Mouse (Mus musculus) inflammation-experienced regulatory T-cells, adult 6 months (primary cell): ENCODE measurements around the gene Gm20835. TPM values are rescaled to one million over a fixed set of nuclear protein-coding genes. Genes with fewer than 3 reads are reported as not detected.
"Not testable (repeated sequence)": the region's sequence is repeated elsewhere in the genome, so short reads cannot be mapped to it uniquely, and the experiment has no call there.

Source experiments
- ATAC-seq: one replicate; pipeline ENCODE4 v1.8.0; 2017
- polyA plus RNA-seq, 3 experiments: library from polyadenylated mRNA; unstranded; fragments of 100-300 nt; shearing (Covaris generic); gene quantifications; one replicate each; pipeline ENCODE4 v1.2.1; 2017

Gene Gm20835
- not detected for polyA plus RNA-seq

DNA sequence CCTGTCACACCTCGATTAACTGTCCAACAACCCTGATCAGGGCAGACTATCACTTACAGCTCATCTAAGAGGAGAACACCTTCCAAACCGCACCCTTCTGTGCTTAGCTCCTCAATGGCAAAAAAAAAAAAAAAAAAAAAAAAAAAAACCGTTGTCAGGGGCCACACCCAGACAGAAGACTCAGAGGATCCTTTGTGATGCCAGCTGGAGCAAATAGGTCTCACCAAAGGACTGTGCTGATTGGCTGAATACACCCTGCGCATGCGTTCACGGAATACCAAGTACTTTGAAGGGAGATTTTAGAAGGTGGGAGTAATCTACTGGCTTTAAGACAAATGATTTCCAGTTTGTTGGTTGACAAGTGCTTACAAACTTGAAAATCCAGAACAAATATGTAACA is at the start of gene Gm20835:
Gene Gm20835, minus strand, starts transcription at position 101 of the 400 bp plus-strand sequence.
- not testable (repeated sequence) for ATAC-seq
